Mouse (Mus musculus): ENCODE data around the gene Gm20458.

The Gm20458 gene

GRCm38 (mm10) chr2:164460745-164461551 lies at the start of gene Gm20458:
Gene Gm20458, plus strand, starts transcription at chr2:164460967.
- DNase-seq: peak; percentile 84 to 93

DNA sequence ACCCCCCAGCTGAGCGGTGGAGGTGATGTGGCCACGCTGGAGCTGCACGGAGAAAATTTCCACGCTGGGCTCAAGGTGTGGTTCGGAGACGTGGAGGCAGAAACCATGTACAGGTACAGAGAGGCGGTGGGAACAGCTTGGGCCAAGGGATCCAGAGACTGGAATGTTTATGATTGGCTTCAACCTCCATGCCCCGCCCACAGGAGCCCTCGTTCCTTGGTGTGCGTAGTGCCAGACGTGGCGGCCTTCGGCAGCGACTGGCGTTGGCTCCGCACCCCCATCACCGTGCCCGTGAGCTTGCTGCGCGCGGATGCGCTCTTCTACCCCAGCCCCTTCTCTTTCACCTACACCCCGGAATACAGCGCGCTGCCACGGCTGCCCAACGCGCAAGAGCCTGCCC lies 46.6 kb upstream of the Gm20458 start:
- DNase-seq: no peak

DNA sequence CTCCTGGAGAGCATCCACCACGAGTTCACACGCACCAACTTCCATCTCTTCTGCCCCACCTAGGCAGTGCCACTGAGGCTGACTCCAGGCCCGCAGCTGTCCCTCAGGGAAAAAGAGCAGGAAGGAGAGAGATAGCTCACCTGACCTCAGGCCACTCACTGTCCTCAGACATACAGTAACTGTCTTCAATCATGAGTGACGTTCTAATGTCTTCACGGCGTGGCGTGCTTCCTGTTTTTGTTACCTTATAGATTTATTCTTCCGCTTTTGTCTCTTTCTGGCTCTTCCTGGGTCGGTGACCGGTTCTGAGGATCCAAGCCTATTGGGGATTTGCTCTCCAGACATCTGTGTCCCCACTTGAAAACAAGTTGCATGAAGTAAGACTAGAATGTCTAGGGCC lies 46.2 kb upstream of the Gm20458 start:
- peak in 1 of 2 experiments; percentile 29 for DNase-seq

GRCm38 (mm10) chr2:164417198-164417597 lies 43.6 kb upstream of the Gm20458 start:
- DNase-seq: no peak

- DNase-seq: no peak
Observed at GRCm38 (mm10) chr2:164418308-164418875, 42.4 kb upstream of the Gm20458 start.

GRCm38 (mm10) chr2:164419489-164419888 lies 41.3 kb upstream of the Gm20458 start:
- DNase-seq: no peak

- no peak for DNase-seq
Observed at GRCm38 (mm10) chr2:164421306-164421705, 39.5 kb upstream of the Gm20458 start.

- DNase-seq: no peak
Observed at GRCm38 (mm10) chr2:164421979-164422378, 38.8 kb upstream of the Gm20458 start.

- DNase-seq: peak; percentile 45 to 55
Observed at GRCm38 (mm10) chr2:164422675-164423393, 37.9 kb upstream of the Gm20458 start.

GRCm38 (mm10) chr2:164423464-164423863 lies 37.3 kb upstream of the Gm20458 start:
- peak; percentile 39 to 50 for DNase-seq

GRCm38 (mm10) chr2:164424406-164424805 lies 36.4 kb upstream of the Gm20458 start:
- no peak for DNase-seq

DNA sequence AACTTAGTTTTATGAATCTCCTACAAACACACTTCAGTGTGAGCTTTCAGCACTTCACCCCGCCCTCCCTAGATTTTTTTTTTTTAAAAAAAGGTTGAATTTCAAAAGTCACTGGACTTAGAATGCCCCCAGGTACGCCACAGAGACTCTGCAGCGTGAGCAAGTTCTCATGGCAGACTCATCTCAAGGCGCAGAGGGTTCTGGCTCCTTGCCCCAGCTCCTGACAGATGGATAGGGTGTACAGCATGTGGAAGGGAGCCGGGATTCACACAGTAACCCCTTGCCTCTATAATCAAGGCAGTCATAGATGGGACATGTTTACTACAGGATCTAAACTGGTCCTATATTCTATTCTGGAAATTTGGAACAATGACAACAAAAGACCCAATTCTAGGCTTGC lies 35.4 kb upstream of the Gm20458 start:
- DNase-seq: no peak

DNA sequence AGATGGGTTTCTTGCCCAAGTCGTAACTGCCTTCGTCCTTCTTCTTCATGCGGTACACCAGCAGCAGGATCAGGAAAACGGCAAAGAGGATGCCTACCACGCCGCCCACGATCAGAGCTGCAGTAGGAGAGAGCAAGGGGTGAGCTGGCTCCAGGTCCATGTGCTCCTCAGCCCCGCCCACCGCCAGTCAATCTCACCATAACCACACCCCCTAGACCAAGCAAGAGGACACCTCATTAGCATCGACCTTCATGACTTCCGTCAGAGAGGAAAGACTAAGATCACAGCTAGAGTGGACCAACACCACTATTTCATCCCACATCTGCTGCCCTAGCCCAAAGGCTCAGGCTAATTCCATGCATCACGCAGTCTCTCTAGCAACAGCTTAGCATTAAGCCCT lies 34.6 kb upstream of the Gm20458 start:
- no peak for DNase-seq

- no peak for DNase-seq
Observed at GRCm38 (mm10) chr2:164426952-164427351, 33.8 kb upstream of the Gm20458 start.

- DNase-seq: no peak
Observed at GRCm38 (mm10) chr2:164428451-164428850, 32.3 kb upstream of the Gm20458 start.

- DNase-seq: no peak
Observed at GRCm38 (mm10) chr2:164429881-164430615, 30.7 kb upstream of the Gm20458 start.

- no peak for DNase-seq
Observed at GRCm38 (mm10) chr2:164430697-164431096, 30.1 kb upstream of the Gm20458 start.

GRCm38 (mm10) chr2:164431676-164432465 lies 28.9 kb upstream of the Gm20458 start:
- no peak for DNase-seq

DNA sequence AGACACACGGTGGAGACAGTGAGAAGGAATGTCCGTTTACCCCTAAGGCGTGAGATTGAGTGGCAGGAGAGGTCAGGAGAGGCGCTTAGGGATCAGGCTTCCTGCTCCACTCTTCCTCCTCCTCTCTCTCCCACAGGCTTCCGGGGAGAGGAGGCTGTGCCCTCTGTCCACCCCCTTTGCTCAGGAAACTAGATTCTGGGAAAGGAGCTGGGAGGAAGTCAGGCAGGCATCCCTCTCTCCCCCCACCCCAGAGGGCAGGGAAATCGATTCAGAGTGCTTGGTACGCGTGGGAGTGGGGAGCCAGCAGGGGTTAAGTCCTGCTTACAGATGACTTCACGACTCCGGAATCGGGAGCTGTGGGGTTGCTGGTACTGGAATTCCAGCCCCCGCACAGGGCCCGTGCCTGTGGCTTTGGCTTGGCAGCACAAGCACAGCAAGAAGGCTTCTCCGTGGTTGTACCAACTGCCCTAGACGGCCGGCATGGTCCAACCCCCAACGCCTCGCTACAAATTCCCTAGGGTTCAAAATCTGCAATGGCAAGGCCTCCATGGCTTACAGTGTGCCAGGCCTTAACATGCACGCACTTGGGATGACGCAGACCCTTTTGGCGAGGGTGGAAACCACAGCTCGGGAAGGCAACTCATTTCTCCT lies 28.1 kb upstream of the Gm20458 start:
- no peak for DNase-seq

DNA sequence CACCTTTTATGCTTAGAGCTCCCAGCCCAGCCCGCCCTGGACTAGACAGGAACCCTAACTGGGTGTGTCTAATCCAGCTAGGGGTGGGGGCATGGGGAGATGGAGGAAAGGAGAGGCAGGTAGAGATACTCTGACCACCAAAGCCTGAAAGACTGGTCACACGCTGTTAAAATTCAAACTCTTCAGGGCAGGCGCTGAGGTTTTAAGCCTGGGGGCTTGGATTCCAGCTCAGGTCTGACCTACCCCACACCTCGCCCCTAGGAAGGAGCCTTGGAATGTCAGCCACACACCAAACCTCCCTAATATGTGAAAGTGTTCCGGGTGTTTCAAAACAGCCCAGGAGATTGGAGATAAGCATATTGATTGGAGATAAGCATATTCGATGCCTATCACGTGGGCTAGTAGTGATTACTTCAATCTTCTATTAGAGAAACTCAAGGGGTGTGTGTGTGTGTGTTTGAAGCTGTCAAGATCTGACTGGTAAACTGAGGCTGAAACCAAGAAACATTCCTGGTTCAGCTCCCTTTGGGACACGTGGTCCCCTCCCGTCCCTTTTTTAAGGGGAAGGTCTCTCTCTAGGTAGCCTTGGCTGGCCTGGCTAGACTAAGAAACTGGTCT lies 27.4 kb upstream of the Gm20458 start:
- no peak for DNase-seq

DNA sequence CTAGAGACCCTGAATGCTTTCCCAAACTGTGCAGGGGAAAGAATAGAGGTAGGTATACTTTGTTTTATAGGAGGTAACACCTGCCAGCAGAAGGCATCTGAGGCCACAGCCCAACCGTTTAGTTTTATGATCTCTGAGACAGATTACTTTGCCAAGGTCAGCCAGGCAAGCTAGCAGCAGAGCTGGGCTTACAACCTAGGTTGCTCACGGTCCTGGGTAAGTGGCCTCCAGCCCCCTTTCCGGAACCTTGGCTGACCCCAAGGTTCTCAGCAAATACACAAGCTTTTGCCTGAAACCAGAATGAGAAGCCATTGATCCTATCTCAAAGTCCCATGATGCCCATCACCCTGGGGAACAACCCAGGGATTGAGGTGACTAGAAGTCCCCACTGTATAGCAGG lies 26.1 kb upstream of the Gm20458 start:
- no peak for DNase-seq
